9 mouse cellular contexts compared by ENCODE assay signal in the genomic region with DNA sequence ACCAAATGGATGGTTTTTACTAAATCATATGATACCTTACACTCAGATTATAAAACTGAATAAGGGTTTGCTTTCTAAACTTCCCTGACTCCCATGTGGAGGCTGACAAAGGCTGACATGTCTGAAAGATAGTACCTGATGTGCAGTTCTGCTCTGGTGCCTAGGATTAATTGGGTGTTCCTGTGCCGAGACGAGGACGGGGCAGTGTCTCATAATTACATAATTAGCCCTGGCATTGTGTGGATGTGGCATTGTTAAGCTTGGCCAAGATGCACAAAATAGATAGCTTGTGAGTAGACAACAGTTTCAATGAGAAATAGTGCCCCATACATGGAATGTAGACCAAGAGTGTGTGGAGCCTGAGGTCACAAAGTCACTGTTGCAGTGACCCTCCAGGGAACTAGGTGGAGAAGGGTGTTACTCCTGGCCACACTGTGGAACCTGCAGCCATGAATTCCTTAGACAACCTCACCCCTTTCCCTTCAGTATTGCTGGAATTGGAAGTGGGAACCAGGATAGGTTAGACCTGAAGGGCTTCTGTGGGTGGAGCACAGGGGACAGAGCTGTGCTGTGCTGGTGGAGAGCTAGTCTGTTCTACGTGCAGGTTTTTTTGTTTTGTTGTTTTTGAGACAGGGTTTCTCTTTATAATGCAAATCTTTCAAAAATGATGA.
"Had no signal": no experiment of that assay in that cellular context is flagged by ENCODE, and none has a peak within 500 bp of the region (broad histone marks: within the 10 kb centered on the region; RNA-seq: fewer than 3 reads in every experiment).

No protein-coding gene starts in this region.

- H3K27me3 ChIP-seq: kidney, embryonic 15.5 days; lung, embryonic 15.5 days; midbrain, embryonic 13.5 days; stomach, embryonic 15.5 days had no signal

- H3K4me2 ChIP-seq: kidney, embryonic 15.5 days; lung, embryonic 15.5 days; midbrain, embryonic 13.5 days; stomach, embryonic 15.5 days had no signal

- H3K9ac ChIP-seq: kidney, embryonic 15.5 days; lung, embryonic 15.5 days; midbrain, embryonic 13.5 days; stomach, embryonic 15.5 days had no signal

- H3K27ac ChIP-seq: kidney, embryonic 15.5 days; limb, embryonic 10.5 days; lung, embryonic 15.5 days; midbrain, embryonic 13.5 days; stomach, embryonic 15.5 days had no signal

- H3K36me3 ChIP-seq: lung, embryonic 15.5 days; stomach, embryonic 15.5 days had no signal

- H3K4me1 ChIP-seq: limb, embryonic 10.5 days had no signal

- DNase-seq: kidney, adult 11 months; right cerebral cortex, postnatal 14 days; thymus, adult 2 months; thymus, postnatal 25 days had no signal

- H3K4me3 ChIP-seq: kidney, embryonic 15.5 days; limb, embryonic 10.5 days; lung, embryonic 15.5 days; midbrain, embryonic 13.5 days; stomach, embryonic 15.5 days had no signal

- H3K9me3 ChIP-seq: kidney, embryonic 15.5 days; limb, embryonic 10.5 days; lung, embryonic 15.5 days; midbrain, embryonic 13.5 days; stomach, embryonic 15.5 days had no signal

- ATAC-seq: midbrain, embryonic 13.5 days had no signal
